Mouse (Mus musculus) urinary bladder, postnatal 25 days (tissue): Measurements from ENCODE around the gene Map4k4.

Experiments
- DNase-seq: peaks from one replicate; pipeline ENCODE4 v3.0.0; 2022; ENCODE audit warnings: low spot score

Map4k4 gene

GRCm38 (mm10) chr1:40000899-40001298, 100.2 kb downstream of the Map4k4 start:
- no peak for DNase-seq

GRCm38 (mm10) chr1:40002129-40002727, 101.5 kb downstream of the Map4k4 start:
- DNase-seq, result no peak

- no peak for DNase-seq
Measured at GRCm38 (mm10) chr1:40006043-40006651, 105.4 kb downstream of the Map4k4 start.

- DNase-seq, result no peak
Measured at GRCm38 (mm10) chr1:40007962-40008471, 107.3 kb downstream of the Map4k4 start.

GRCm38 (mm10) chr1:40012696-40013095, 112.0 kb downstream of the Map4k4 start:
- DNase-seq, result no peak

GRCm38 (mm10) chr1:40015066-40015678, 114.5 kb downstream of the Map4k4 start:
- DNase-seq, result no peak

- no peak for DNase-seq
Measured at GRCm38 (mm10) chr1:40021617-40022016, 120.9 kb downstream of the Map4k4 start.

GRCm38 (mm10) chr1:40022472-40023135, 121.9 kb downstream of the Map4k4 start:
- DNase-seq, result no peak

GRCm38 (mm10) chr1:40023206-40023605, 122.5 kb downstream of the Map4k4 start:
- DNase-seq, result no peak

- DNase-seq, result no peak
Measured at GRCm38 (mm10) chr1:40023748-40024147, 123.0 kb downstream of the Map4k4 start.

- no peak for DNase-seq
Measured at GRCm38 (mm10) chr1:40024554-40025320, 124.0 kb downstream of the Map4k4 start.

- DNase-seq, result no peak
Measured at GRCm38 (mm10) chr1:40025416-40025815, 124.7 kb downstream of the Map4k4 start.

GRCm38 (mm10) chr1:40027116-40027620, 126.5 kb downstream of the Map4k4 start:
- DNase-seq, result no peak

GRCm38 (mm10) chr1:40028207-40028998, 127.7 kb downstream of the Map4k4 start:
- no peak for DNase-seq

- DNase-seq, result no peak
Measured at GRCm38 (mm10) chr1:40029597-40029996, 128.9 kb downstream of the Map4k4 start.

- DNase-seq, result no peak
Measured at GRCm38 (mm10) chr1:40030287-40030975, 129.7 kb downstream of the Map4k4 start.

- DNase-seq, result no peak
Measured at GRCm38 (mm10) chr1:40030976-40031356, 130.3 kb downstream of the Map4k4 start.

GRCm38 (mm10) chr1:40031626-40032025, 130.9 kb downstream of the Map4k4 start:
- DNase-seq, result no peak

GRCm38 (mm10) chr1:40033315-40033714, 132.6 kb downstream of the Map4k4 start:
- DNase-seq, result no peak

- no peak for DNase-seq
Measured at GRCm38 (mm10) chr1:40033743-40034420, 133.2 kb downstream of the Map4k4 start.
